Mouse (Mus musculus): Measurements from ENCODE around the gene Nmb. TPM values are rescaled to one million over a fixed set of nuclear protein-coding genes. Genes with fewer than 3 reads are reported as not detected.

Gene Nmb
- total and polyA plus RNA-seq, 2 experiments from 2014 or later: 12.9 to 13.4 TPM

DNA sequence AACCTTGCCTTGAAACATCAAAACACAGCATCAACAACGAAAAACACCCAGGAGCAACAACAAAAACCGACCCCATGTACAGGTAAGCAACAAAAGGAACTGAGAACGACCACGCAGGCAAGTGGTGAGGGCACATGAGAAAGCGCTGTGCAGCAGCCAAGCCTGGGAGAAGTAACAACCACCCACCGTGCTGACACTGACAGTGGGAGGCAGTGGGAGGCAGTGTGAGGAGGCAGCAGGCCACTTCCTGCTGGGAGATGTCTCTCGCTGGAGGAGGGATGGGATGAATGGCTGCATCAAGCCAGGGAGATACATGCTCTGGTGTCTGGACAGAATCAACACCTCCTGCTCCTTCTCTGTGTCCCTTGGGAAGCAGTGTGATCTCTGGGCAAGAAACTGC is 7.7 kb downstream of the Nmb start:
- Histone ChIP-seq H3K4me3 (ENCODE audit: low read length) (no peak overlapping the region), H3K9ac (replicated peaks; ENCODE audit: low read length) (no peak overlapping the region), H3K27ac (no peak overlapping the region), H3K36me3 (ENCODE audit: insufficient read depth, low read length) (peaks cover 12% of the 10 kb centered on the region), H3K4me1 (ENCODE audit: insufficient read depth, low read length) (no peaks in the 10 kb centered on the region), H3K9me3 (ENCODE audit: low read length) (no peaks in the 10 kb centered on the region), H3K4me2 (ENCODE audit: low read depth, low read length) (no peak overlapping the region), H3K27me3 (ENCODE audit: insufficient read depth, low read length) (no peaks in the 10 kb centered on the region)
- no peak for TF ChIP-seq CTCF (IDR thresholded peaks at IDR 0.05; ENCODE audit: low read depth)
- 88% methylated on average over 7 of the region's 7 CpGs for WGBS
- DNase-seq (ENCODE audit: low spot score) (no peak), ATAC-seq (no peak)

DNA sequence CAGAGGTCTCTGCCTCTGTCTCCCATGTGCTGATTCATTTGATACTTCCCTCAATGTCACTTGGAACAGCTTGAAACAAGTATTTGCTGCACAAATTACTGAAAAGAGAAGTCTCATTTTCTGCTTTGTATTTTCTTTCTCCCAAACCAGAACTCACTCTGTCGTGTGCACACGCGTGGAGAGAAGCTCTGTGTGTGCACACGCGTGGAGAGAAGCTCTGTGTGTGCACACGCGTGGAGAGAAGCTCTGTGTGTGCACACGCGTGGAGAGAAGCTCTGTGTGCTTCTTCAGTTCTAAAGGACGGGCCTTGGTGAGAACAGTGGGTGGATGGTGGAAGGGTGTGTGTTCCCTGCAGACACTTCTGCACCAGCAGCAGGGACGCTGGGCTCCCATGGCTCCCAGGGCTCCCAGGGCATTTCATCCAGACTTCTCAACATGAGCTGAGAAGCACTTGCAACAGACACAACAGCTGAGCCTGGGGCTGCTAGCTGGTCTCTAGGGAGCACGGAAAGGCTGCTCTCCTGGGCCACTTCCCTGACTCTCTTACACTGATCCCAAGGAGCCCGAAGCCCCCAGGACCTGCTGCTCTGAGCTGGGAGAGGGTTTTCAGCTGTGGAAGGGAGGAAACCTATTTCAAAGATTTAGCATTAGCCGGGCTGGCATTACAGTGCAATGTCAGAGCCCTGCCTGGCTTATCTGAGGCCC is 9.9 kb downstream of the Nmb start:
- no peaks in the 10 kb centered on the region for H3K9me3 ChIP-seq (ENCODE audit: low read length)
- no peaks in the 10 kb centered on the region for H3K27me3 ChIP-seq (ENCODE audit: insufficient read depth, low read length)
- no peak overlapping the region for H3K9ac ChIP-seq (replicated peaks; ENCODE audit: low read length)
- peaks cover 22% of the 10 kb centered on the region for H3K36me3 ChIP-seq (ENCODE audit: insufficient read depth, low read length)
- H3K27ac ChIP-seq: no peak overlapping the region
- no peaks in the 10 kb centered on the region for H3K4me1 ChIP-seq (ENCODE audit: insufficient read depth, low read length)
- ATAC-seq: no peak
- H3K4me2 ChIP-seq (ENCODE audit: low read depth, low read length): no peak overlapping the region
- no peak for TF ChIP-seq CTCF (IDR thresholded peaks at IDR 0.05; ENCODE audit: low read depth)
- DNase-seq (ENCODE audit: low spot score): no peak
- no peak overlapping the region for H3K4me3 ChIP-seq (ENCODE audit: low read length)
- 93% methylated on average over 14 of the region's 14 CpGs for WGBS

DNA sequence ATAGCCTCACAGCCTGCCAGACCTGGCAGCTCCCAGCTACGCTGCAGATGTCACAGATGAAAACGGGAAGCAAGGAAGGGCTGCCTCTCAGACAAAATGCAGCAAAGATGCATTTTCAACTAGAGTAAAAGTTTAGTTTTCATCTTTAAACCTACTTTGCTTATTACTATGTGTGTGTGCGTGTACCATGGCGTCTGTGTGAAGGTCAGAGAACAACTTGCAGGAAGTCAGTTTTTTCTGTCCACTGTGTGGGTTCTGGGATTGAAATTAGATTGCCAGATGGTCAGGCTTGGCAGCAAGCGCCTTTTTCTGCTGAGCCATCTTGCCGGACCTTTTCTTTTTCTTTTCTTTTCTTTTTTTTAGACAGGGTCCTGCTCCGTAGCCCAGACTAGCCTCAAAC is 10.7 kb downstream of the Nmb start:
- WGBS: 70% methylated on average over 7 of the region's 7 CpGs
- no peaks in the 10 kb centered on the region for H3K27me3 ChIP-seq (ENCODE audit: insufficient read depth, low read length)
- no peak overlapping the region for H3K4me3 ChIP-seq (ENCODE audit: low read length)
- no peaks in the 10 kb centered on the region for H3K4me1 ChIP-seq (ENCODE audit: insufficient read depth, low read length)
- DNase-seq (ENCODE audit: low spot score) (no peak), ATAC-seq (no peak)
- peak overlapping the region; percentile 21; the same call in 1 of the 2 replicates for H3K27ac ChIP-seq
- peaks cover 25% of the 10 kb centered on the region for H3K36me3 ChIP-seq (ENCODE audit: insufficient read depth, low read length)
- no peaks in the 10 kb centered on the region for H3K9me3 ChIP-seq (ENCODE audit: low read length)
- TF ChIP-seq CTCF (IDR thresholded peaks at IDR 0.05; ENCODE audit: low read depth): no peak
- H3K9ac ChIP-seq (replicated peaks; ENCODE audit: low read length): no peak overlapping the region
- H3K4me2 ChIP-seq (ENCODE audit: low read depth, low read length): no peak overlapping the region

DNA sequence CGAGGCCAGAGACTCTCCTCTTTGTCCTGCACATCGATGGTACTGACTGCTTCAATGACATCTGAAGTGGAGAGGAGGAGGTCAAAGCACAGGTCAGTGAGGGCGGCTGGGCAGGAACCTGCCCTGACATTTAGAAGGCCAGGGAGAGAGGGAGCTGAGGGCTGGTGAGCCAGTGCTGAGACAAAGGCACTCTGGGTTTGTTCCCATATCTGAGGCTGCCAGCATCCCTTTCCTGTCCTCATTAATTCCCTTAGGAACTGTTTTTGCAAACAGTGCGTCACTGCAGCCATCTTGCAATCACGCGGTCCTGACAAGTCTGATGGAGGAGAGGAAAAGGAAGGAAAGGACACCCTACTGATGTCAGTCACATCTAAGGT is 11.1 kb downstream of the Nmb start:
- no peak for ATAC-seq
- Histone ChIP-seq H3K36me3 (ENCODE audit: insufficient read depth, low read length) (peaks cover 25% of the 10 kb centered on the region), H3K9ac (replicated peaks; ENCODE audit: low read length) (no peak overlapping the region), H3K4me2 (ENCODE audit: low read depth, low read length) (no peak overlapping the region), H3K4me3 (ENCODE audit: low read length) (no peak overlapping the region), H3K27me3 (ENCODE audit: insufficient read depth, low read length) (no peaks in the 10 kb centered on the region), H3K9me3 (ENCODE audit: low read length) (no peaks in the 10 kb centered on the region), H3K4me1 (ENCODE audit: insufficient read depth, low read length) (no peaks in the 10 kb centered on the region), H3K27ac (peak overlapping the region; percentile 21; the same call in 1 of the 2 replicates)
- WGBS: 68% methylated on average over 6 of the region's 6 CpGs
- no peak for TF ChIP-seq CTCF (IDR thresholded peaks at IDR 0.05; ENCODE audit: low read depth)
- DNase-seq (ENCODE audit: low spot score): no peak

DNA sequence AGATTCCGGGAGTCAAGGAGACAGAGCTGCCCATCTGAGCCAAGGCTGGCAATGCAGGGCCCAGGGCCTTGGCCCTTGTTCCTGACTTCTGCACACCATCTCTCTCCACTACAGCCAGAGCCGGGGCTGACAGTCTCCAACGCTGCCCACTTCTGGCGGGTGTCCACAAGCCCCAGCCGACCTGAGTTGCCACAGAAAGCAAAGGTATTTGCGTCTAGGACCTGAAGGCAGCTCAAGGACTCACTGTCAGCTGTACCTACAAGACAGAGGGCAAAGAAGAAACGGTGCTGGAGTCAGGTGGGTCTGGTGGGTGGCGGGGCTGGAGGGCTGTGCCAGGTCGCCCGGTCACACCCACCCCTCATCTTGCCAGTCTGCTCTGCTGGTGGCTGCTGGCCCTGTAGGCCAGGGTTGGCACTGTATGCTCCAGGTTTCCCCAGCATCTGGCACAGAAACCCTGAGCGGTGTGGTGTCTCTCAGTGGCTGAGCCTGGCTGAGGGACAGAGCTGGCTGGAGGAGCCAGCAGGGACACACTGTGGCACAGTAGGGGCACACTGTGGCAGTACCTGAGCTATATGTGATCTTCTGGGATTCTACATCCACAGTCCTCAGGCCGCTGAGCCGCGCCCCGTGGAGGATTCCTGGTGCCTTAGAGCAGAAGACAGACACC is 11.7 kb downstream of the Nmb start:
- Histone ChIP-seq H3K9ac (replicated peaks; ENCODE audit: low read length) (no peak overlapping the region), H3K27ac (peak overlapping the region; percentile 21; the same call in 1 of the 2 replicates), H3K9me3 (ENCODE audit: low read length) (no peaks in the 10 kb centered on the region), H3K27me3 (ENCODE audit: insufficient read depth, low read length) (no peaks in the 10 kb centered on the region), H3K4me3 (ENCODE audit: low read length) (no peak overlapping the region), H3K36me3 (ENCODE audit: insufficient read depth, low read length) (peaks cover 25% of the 10 kb centered on the region), H3K4me2 (ENCODE audit: low read depth, low read length) (no peak overlapping the region), H3K4me1 (ENCODE audit: insufficient read depth, low read length) (no peaks in the 10 kb centered on the region)
- ATAC-seq: no peak
- no peak for TF ChIP-seq CTCF (IDR thresholded peaks at IDR 0.05; ENCODE audit: low read depth)
- 85% methylated on average over 15 of the region's 15 CpGs for WGBS
- DNase-seq (ENCODE audit: low spot score): no peak

DNA sequence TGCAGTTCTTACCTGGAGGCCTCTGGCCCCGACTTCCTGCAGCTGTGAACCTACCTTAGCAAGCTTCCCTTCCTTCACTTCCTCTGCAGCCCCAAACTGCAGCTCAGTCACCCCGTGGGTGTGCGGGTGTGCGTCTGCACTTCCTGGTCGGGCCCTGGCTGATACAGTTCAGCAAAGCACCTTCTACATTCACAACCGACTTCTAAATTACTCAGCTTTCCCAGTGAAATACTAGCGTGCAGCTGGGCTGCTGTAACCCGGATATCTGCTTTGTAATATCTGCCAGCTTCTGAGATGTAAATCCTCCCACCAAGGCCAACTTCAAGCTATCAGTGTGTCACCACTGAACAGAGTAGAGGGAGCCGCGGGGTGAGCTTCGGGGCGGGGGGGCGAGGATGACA is 15.0 kb downstream of the Nmb start:
- DNase-seq (ENCODE audit: low spot score): no peak
- Histone ChIP-seq H3K4me2 (ENCODE audit: low read depth, low read length) (no peak overlapping the region), H3K4me1 (ENCODE audit: insufficient read depth, low read length) (no peaks in the 10 kb centered on the region), H3K36me3 (ENCODE audit: insufficient read depth, low read length) (peaks cover 21% of the 10 kb centered on the region), H3K4me3 (ENCODE audit: low read length) (no peak overlapping the region), H3K9ac (replicated peaks; ENCODE audit: low read length) (no peak overlapping the region), H3K9me3 (ENCODE audit: low read length) (no peaks in the 10 kb centered on the region), H3K27me3 (ENCODE audit: insufficient read depth, low read length) (no peaks in the 10 kb centered on the region), H3K27ac (peak overlapping the region; percentile 65)
- WGBS: 84% methylated on average over 13 of the region's 13 CpGs
- no peak for ATAC-seq
- no peak for TF ChIP-seq CTCF (IDR thresholded peaks at IDR 0.05; ENCODE audit: low read depth)

DNA sequence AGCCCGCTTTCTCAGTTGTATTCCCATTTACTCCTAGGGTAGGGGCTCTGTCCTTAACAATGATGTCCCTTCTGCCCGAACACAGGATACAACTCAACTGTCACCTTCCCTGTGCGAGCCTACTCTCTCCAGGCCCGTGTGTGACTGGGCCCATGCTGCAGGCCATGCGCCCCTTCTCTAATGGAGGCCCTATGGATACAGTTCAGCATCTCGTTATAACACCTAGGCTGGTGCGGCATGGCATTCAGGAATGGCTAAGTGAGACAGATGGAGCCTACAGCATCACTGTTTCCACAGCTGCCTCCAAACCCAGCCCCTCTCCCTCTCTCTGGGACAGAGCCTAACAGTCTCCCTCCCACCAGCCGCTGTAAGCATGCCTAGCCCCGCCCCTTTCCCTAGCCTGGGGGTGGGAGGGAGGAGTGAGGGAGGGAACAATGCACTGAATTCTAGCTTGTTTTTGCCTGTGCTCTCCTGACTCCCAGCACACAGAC is 15.8 kb downstream of the Nmb start:
- ATAC-seq (peak; percentile 76), DNase-seq (ENCODE audit: low spot score) (peak; percentile 72)
- WGBS: 40% methylated on average over 9 of the region's 9 CpGs
- Histone ChIP-seq H3K9ac (replicated peaks; ENCODE audit: low read length) (no peak overlapping the region), H3K4me3 (ENCODE audit: low read length) (no peak overlapping the region), H3K4me2 (ENCODE audit: low read depth, low read length) (no peak overlapping the region), H3K36me3 (ENCODE audit: insufficient read depth, low read length) (peaks cover 21% of the 10 kb centered on the region), H3K27me3 (ENCODE audit: insufficient read depth, low read length) (no peaks in the 10 kb centered on the region), H3K9me3 (ENCODE audit: low read length) (no peaks in the 10 kb centered on the region), H3K27ac (peak overlapping the region; percentile 71), H3K4me1 (ENCODE audit: insufficient read depth, low read length) (no peaks in the 10 kb centered on the region)
- TF ChIP-seq CTCF (IDR thresholded peaks at IDR 0.05; ENCODE audit: low read depth): no peak

Data from hindbrain, postnatal 0 days (tissue).